Mouse (Mus musculus) thymus, postnatal 10 days (tissue): ENCODE results near the gene Selenom.

Experiments used
- DNase-seq, 2 experiments: peaks; one replicate each; pipeline ENCODE4 v3.0.0; 2021; ENCODE audit warnings: low spot score in 2 of 2

Selenom gene

GRCm38 (mm10) chr11:3513291-3513690 is 1.2 kb upstream of the Selenom start:
- DNase-seq: no peak

- no peak for DNase-seq
Observed at GRCm38 (mm10) chr11:3515216-3515615, 732 bp downstream of the Selenom start.

- no peak for DNase-seq
Observed at GRCm38 (mm10) chr11:3515637-3516036, 1.2 kb downstream of the Selenom start.

GRCm38 (mm10) chr11:3516121-3516520 is 1.6 kb downstream of the Selenom start:
- no peak for DNase-seq

GRCm38 (mm10) chr11:3516859-3517845 is 2.7 kb downstream of the Selenom start:
- DNase-seq: no peak

GRCm38 (mm10) chr11:3517846-3518732 is 3.6 kb downstream of the Selenom start:
- no peak for DNase-seq

- no peak for DNase-seq
Observed at GRCm38 (mm10) chr11:3519051-3519726, 4.7 kb downstream of the Selenom start.

GRCm38 (mm10) chr11:3519756-3520398 is 5.4 kb downstream of the Selenom start:
- no peak for DNase-seq

- no peak for DNase-seq
Observed at GRCm38 (mm10) chr11:3520919-3521318, 6.4 kb downstream of the Selenom start.

- DNase-seq: no peak
Observed at GRCm38 (mm10) chr11:3521339-3522224, 7.1 kb downstream of the Selenom start.

- no peak for DNase-seq
Observed at GRCm38 (mm10) chr11:3522285-3523000, 8.0 kb downstream of the Selenom start.

- no peak for DNase-seq
Observed at GRCm38 (mm10) chr11:3523840-3524582, 9.5 kb downstream of the Selenom start.

- DNase-seq: no peak
Observed at GRCm38 (mm10) chr11:3525560-3525959, 11.1 kb downstream of the Selenom start.

GRCm38 (mm10) chr11:3526207-3526606 is 11.7 kb downstream of the Selenom start:
- DNase-seq: no peak

GRCm38 (mm10) chr11:3526979-3527738 is 12.7 kb downstream of the Selenom start:
- DNase-seq: no peak

GRCm38 (mm10) chr11:3527766-3528165 is 13.3 kb downstream of the Selenom start:
- no peak for DNase-seq

- no peak for DNase-seq
Observed at GRCm38 (mm10) chr11:3528208-3528607, 13.7 kb downstream of the Selenom start.
